Mouse (Mus musculus) heart, adult 2 months (tissue): ENCODE data around the gene Odf2.

ENCODE experiments used
- CTCF ChIP-seq: fragments of 200-600 bp; IDR thresholded peaks from 2 replicates; pipeline ENCODE4 v1.8.1; 2022; ENCODE audit warnings: antibody characterized with exemption, mild to moderate bottlenecking, moderate library complexity
- EP300 ChIP-seq: fragments of 200-500 bp; IDR thresholded peaks from 2 replicates; pipeline ENCODE4 v1.6.1; 2011; ENCODE audit warnings: low read depth, low read length, control low read depth; ENCODE audit not compliant: insufficient read depth
- POLR2A ChIP-seq: fragments of 200-500 bp; IDR thresholded peaks from 2 replicates; pipeline ENCODE4 v1.6.1; 2011; ENCODE audit warnings: mild to moderate bottlenecking, low read depth, low read length, control low read depth; ENCODE audit not compliant: insufficient read depth

GRCm38 (mm10) chr2:29869646-29870451 lies 19.2 kb upstream of the Odf2 start:
- TF ChIP-seq CTCF (no peak), POLR2A (no peak), EP300 (no peak)
